Mouse (Mus musculus) liver, adult 2 months (tissue): Measurements from ENCODE around the gene Chmp2a.

ENCODE experiments used
- CTCF ChIP-seq: fragments of 200-500 bp; IDR thresholded peaks from 2 replicates; pipeline ENCODE4 v1.5.1; 2011; ENCODE audit warnings: low read depth, low read length, control low read depth
- POLR2A ChIP-seq: fragments of 200-500 bp; IDR thresholded peaks from 2 replicates; pipeline ENCODE4 v1.6.1; 2011; ENCODE audit warnings: low read length, control low read depth; ENCODE audit not compliant: insufficient read depth; ENCODE audit errors: extremely low read depth

DNA sequence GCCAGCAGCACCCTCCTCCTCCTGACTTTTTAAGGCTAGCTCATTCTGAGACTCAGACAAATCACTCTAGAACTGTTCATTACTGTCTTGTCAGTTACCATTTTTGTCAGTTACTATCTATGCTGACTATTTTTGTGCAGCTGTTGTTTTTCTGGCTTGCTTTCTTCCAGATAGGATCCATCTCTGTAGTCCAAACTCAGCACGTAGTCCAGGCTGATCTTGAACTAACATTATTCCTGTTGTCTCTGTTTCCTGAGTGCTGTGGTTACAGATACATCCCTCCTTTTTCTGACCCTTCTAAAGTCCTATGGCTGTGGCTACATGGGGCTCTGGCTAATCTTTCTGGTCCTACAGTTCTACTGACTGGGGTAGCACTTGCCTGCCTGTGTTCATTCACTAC, 4.6 kb upstream of the Chmp2a start:
- TF ChIP-seq CTCF = no peak
- no peak for TF ChIP-seq POLR2A
